Mouse (Mus musculus): ENCODE results near the gene Cipc. TPM values are rescaled to one million over a fixed set of nuclear protein-coding genes. Genes with fewer than 3 reads are reported as not detected.
A peak's percentile ranks its signal among the peaks of the same experiment; 100 is the strongest.

The Cipc gene
- polyA plus RNA-seq (2015; fragmentation: Nextera tagmentation; extraction: Ambion mirVana): 22.0 and 23.3 TPM in 2 replicates

- under 1% methylated on average over 64 of the region's 64 CpGs for WGBS
- Histone ChIP-seq H3K4me2 (peak within 1 kb of the TSS; percentile 80), H3K4me3 (peak within 1 kb of the TSS; percentile 64), H3K27ac (peak within 1 kb of the TSS; percentile 97), H3K9me3 (no peaks in the 10 kb centered on the region), H3K27me3 (no peaks in the 10 kb centered on the region), H3K9ac (peak within 1 kb of the TSS; percentile 75), H3K4me1 (peaks cover 26% of the 10 kb centered on the region), H3K36me3 (0 out of 2 replicates have a peak, but pooled peaks cover 2% of the 10 kb centered on the region)
- ATAC-seq (ENCODE audit: insufficient number of reproducible peaks, low FRiP score, low TSS enrichment, low read depth): peak; percentile 99
Observed at GRCm38 (mm10) chr12:86946862-86947574, at the start of gene Cipc. TSS of gene Cipc (plus strand) at chr12:86947043.

GRCm38 (mm10) chr12:86897769-86898273 lies 49.0 kb upstream of the Cipc start:
- Histone ChIP-seq H3K9me3 (no peaks in the 10 kb centered on the region), H3K27me3 (no peaks in the 10 kb centered on the region), H3K36me3 (no peaks in the 10 kb centered on the region), H3K4me2 (no peak overlapping the region), H3K9ac (no peak overlapping the region), H3K4me3 (no peak overlapping the region), H3K4me1 (peaks cover 75% of the 10 kb centered on the region), H3K27ac (peak overlapping the region; percentile 99)
- WGBS: 59% methylated on average over 7 of the region's 7 CpGs
- ATAC-seq (ENCODE audit: insufficient number of reproducible peaks, low FRiP score, low TSS enrichment, low read depth): no peak

- H3K36me3 ChIP-seq: no peaks in the 10 kb centered on the region
- 56% methylated on average over 3 of the region's 3 CpGs for WGBS
- H3K4me1 ChIP-seq: peaks cover 69% of the 10 kb centered on the region
- H3K9me3 ChIP-seq: no peaks in the 10 kb centered on the region
- no peak overlapping the region for H3K4me3 ChIP-seq
- H3K27ac ChIP-seq: peak overlapping the region; percentile 99
- H3K27me3 ChIP-seq: no peaks in the 10 kb centered on the region
- ATAC-seq (ENCODE audit: insufficient number of reproducible peaks, low FRiP score, low TSS enrichment, low read depth): no peak
- H3K4me2 ChIP-seq: no peak overlapping the region
- H3K9ac ChIP-seq: no peak overlapping the region
Observed at GRCm38 (mm10) chr12:86898448-86898847, 48.4 kb upstream of the Cipc start.

- Histone ChIP-seq H3K27ac (peak overlapping the region; percentile 58), H3K4me1 (peaks cover 71% of the 10 kb centered on the region), H3K9ac (no peak overlapping the region), H3K36me3 (no peaks in the 10 kb centered on the region), H3K27me3 (no peaks in the 10 kb centered on the region), H3K4me3 (no peak overlapping the region), H3K9me3 (no peaks in the 10 kb centered on the region), H3K4me2 (0 out of 2 replicates have a peak overlapping the region, but pooled peaks have one; percentile 0)
- no peak for ATAC-seq (ENCODE audit: insufficient number of reproducible peaks, low FRiP score, low TSS enrichment, low read depth)
- 15% methylated on average over 11 of the region's 11 CpGs for WGBS
Observed at GRCm38 (mm10) chr12:86899461-86900179, 47.2 kb upstream of the Cipc start.

- Histone ChIP-seq H3K27me3 (no peaks in the 10 kb centered on the region; the same call in 1 of the 2 replicates), H3K9me3 (no peaks in the 10 kb centered on the region), H3K9ac (no peak overlapping the region), H3K4me3 (no peak overlapping the region), H3K4me2 (no peak overlapping the region), H3K27ac (0 out of 2 replicates have a peak overlapping the region, but pooled peaks have one; percentile 1), H3K4me1 (peaks cover 39% of the 10 kb centered on the region), H3K36me3 (no peaks in the 10 kb centered on the region)
- 66% methylated on average over 11 of the region's 11 CpGs for WGBS
- ATAC-seq (ENCODE audit: insufficient number of reproducible peaks, low FRiP score, low TSS enrichment, low read depth): no peak
Observed at GRCm38 (mm10) chr12:86903828-86904806, 42.7 kb upstream of the Cipc start.

GRCm38 (mm10) chr12:86905203-86905602 lies 41.6 kb upstream of the Cipc start:
- Histone ChIP-seq H3K4me2 (no peak overlapping the region), H3K27me3 (no peaks in the 10 kb centered on the region; the same call in 1 of the 2 replicates), H3K4me3 (no peak overlapping the region), H3K27ac (0 out of 2 replicates have a peak overlapping the region, but pooled peaks have one; percentile 1), H3K4me1 (peaks cover 28% of the 10 kb centered on the region), H3K9me3 (no peaks in the 10 kb centered on the region), H3K9ac (no peak overlapping the region), H3K36me3 (no peaks in the 10 kb centered on the region)
- no peak for ATAC-seq (ENCODE audit: insufficient number of reproducible peaks, low FRiP score, low TSS enrichment, low read depth)
- WGBS: 12% methylated on average over 4 of the region's 4 CpGs

GRCm38 (mm10) chr12:86905876-86906275 lies 41.0 kb upstream of the Cipc start:
- Histone ChIP-seq H3K27ac (no peak overlapping the region), H3K27me3 (no peaks in the 10 kb centered on the region; the same call in 1 of the 2 replicates), H3K9ac (no peak overlapping the region), H3K9me3 (no peaks in the 10 kb centered on the region), H3K4me2 (no peak overlapping the region), H3K36me3 (no peaks in the 10 kb centered on the region), H3K4me3 (no peak overlapping the region), H3K4me1 (peaks cover 24% of the 10 kb centered on the region)
- WGBS: 54% methylated on average over 7 of the region's 7 CpGs
- no peak for ATAC-seq (ENCODE audit: insufficient number of reproducible peaks, low FRiP score, low TSS enrichment, low read depth)

GRCm38 (mm10) chr12:86906395-86906794 lies 40.4 kb upstream of the Cipc start:
- Histone ChIP-seq H3K36me3 (no peaks in the 10 kb centered on the region), H3K27me3 (no peaks in the 10 kb centered on the region; the same call in 1 of the 2 replicates), H3K9ac (no peak overlapping the region), H3K27ac (no peak overlapping the region), H3K4me1 (peaks cover 25% of the 10 kb centered on the region), H3K4me2 (no peak overlapping the region), H3K4me3 (no peak overlapping the region), H3K9me3 (no peaks in the 10 kb centered on the region)
- 3% methylated on average over 15 of the region's 15 CpGs for WGBS
- no peak for ATAC-seq (ENCODE audit: insufficient number of reproducible peaks, low FRiP score, low TSS enrichment, low read depth)

GRCm38 (mm10) chr12:86911482-86911931 lies 35.3 kb upstream of the Cipc start:
- Histone ChIP-seq H3K27ac (peak overlapping the region; percentile 60), H3K4me2 (no peak overlapping the region)
- ATAC-seq (ENCODE audit: insufficient number of reproducible peaks, low FRiP score, low TSS enrichment, low read depth): no peak

GRCm38 (mm10) chr12:86912335-86913093 lies 34.3 kb upstream of the Cipc start:
- Histone ChIP-seq H3K36me3 (no peaks in the 10 kb centered on the region), H3K4me3 (no peak overlapping the region), H3K27me3 (0 out of 2 replicates have a peak, but pooled peaks cover 5% of the 10 kb centered on the region), H3K27ac (0 out of 2 replicates have a peak overlapping the region, but pooled peaks have one; percentile 60), H3K9ac (no peak overlapping the region), H3K9me3 (no peaks in the 10 kb centered on the region), H3K4me1 (peaks cover 29% of the 10 kb centered on the region), H3K4me2 (peak overlapping the region; percentile 24)
- no peak for ATAC-seq (ENCODE audit: insufficient number of reproducible peaks, low FRiP score, low TSS enrichment, low read depth)
- WGBS: 7% methylated on average over 22 of the region's 22 CpGs

More at GRCm38 (mm10) chr12:86911482-86911931, 35.3 kb upstream of the Cipc start:
- H3K4me3 ChIP-seq: no peak overlapping the region
- no peak overlapping the region for H3K9ac ChIP-seq
- H3K36me3 ChIP-seq: no peaks in the 10 kb centered on the region
- H3K9me3 ChIP-seq: no peaks in the 10 kb centered on the region
- H3K27me3 ChIP-seq: peaks cover 5% of the 10 kb centered on the region; the same call in 1 of the 2 replicates
- H3K4me1 ChIP-seq: peaks cover 29% of the 10 kb centered on the region
- 21% methylated on average over 10 of the region's 10 CpGs for WGBS
